Mouse (Mus musculus) myocyte (in vitro differentiated cells): ENCODE data around the gene Gm5788. TPM values are rescaled to one million over a fixed set of nuclear protein-coding genes. Genes with fewer than 3 reads are reported as not detected.
"Not testable (repeated sequence)": the region's sequence is repeated elsewhere in the genome, so short reads cannot be mapped to it uniquely, and the experiment has no call there.

Experiments
- H3K27me3 ChIP-seq: one replicate; pipeline ENCODE4 v1.6.1; 2011; ENCODE audit not compliant: control insufficient read depth, insufficient read depth, insufficient read length
- H3K36me3 ChIP-seq: one replicate; pipeline ENCODE4 v1.6.1; 2011; ENCODE audit not compliant: control insufficient read depth, insufficient read depth
- H3K4me2 ChIP-seq: one replicate; pipeline ENCODE4 v1.6.1; 2011; ENCODE audit warnings: low read depth, control low read depth
- H3K4me3 ChIP-seq: one replicate; pipeline ENCODE4 v1.5.1; 2011; ENCODE audit warnings: mild to moderate bottlenecking, control low read depth, moderate library complexity
- H3K79me2 ChIP-seq: one replicate; pipeline ENCODE4 v1.6.1; 2011; ENCODE audit not compliant: control insufficient read depth, insufficient read depth
- H3ac ChIP-seq: one replicate; pipeline ENCODE4 v1.6.1; 2011; ENCODE audit not compliant: control insufficient read depth, insufficient read length
- CEBPB ChIP-seq: IDR thresholded peaks from 2 replicates; pipeline ENCODE4 v1.6.1; 2011; ENCODE audit warnings: mild to moderate bottlenecking, moderate library complexity; ENCODE audit not compliant: poor library complexity, insufficient read depth, severe bottlenecking
- E2F4 ChIP-seq: IDR thresholded peaks from one replicate; pipeline ENCODE4 v1.6.1; 2011; ENCODE audit warnings: mild to moderate bottlenecking, control low read depth, moderate library complexity; ENCODE audit not compliant: insufficient read depth
- MAX ChIP-seq: IDR thresholded peaks from one replicate; pipeline ENCODE4 v1.6.1; 2011; ENCODE audit warnings: low read depth, mild to moderate bottlenecking, control low read depth
- MYOD1 ChIP-seq, 3 experiments: IDR thresholded peaks; one replicate each; pipeline ENCODE4 v1.6.1; 2011; ENCODE audit warnings: control low read depth in 2 of 3, low read depth in 2 of 3, mild to moderate bottlenecking in 2 of 3, moderate library complexity in 1 of 3; ENCODE audit not compliant: insufficient read length in 2 of 3, control insufficient read depth in 1 of 3
- MYOG ChIP-seq, 3 experiments: IDR thresholded peaks; one replicate each; pipeline ENCODE4 v1.6.1; 2011; ENCODE audit warnings: control low read depth in 2 of 3, low read depth in 2 of 3, mild to moderate bottlenecking in 2 of 3; ENCODE audit not compliant: insufficient read length in 2 of 3, control insufficient read depth in 1 of 3, insufficient read depth in 1 of 3
- POLR2A ChIP-seq: IDR thresholded peaks from one replicate; pipeline ENCODE4 v1.6.1; 2011; ENCODE audit warnings: low read depth, mild to moderate bottlenecking, control low read depth, moderate library complexity; ENCODE audit not compliant: insufficient read length
- POLR2AphosphoS2 ChIP-seq: IDR thresholded peaks from one replicate; pipeline ENCODE4 v1.6.1; 2011; ENCODE audit warnings: low read depth, control low read depth; ENCODE audit not compliant: insufficient read length
- REST ChIP-seq: IDR thresholded peaks from one replicate; pipeline ENCODE4 v1.6.1; 2011; ENCODE audit warnings: mild to moderate bottlenecking, control low read depth, moderate library complexity; ENCODE audit not compliant: insufficient read depth, insufficient read length
- SRF ChIP-seq: IDR thresholded peaks from one replicate; pipeline ENCODE4 v1.6.1; 2011; ENCODE audit warnings: low read depth; ENCODE audit not compliant: control insufficient read depth, insufficient read length
- TCF12 ChIP-seq: IDR thresholded peaks from one replicate; pipeline ENCODE4 v1.6.1; 2011; ENCODE audit warnings: mild to moderate bottlenecking, control low read depth; ENCODE audit not compliant: poor library complexity, insufficient read depth, severe bottlenecking
- TCF3 ChIP-seq: IDR thresholded peaks from one replicate; pipeline ENCODE4 v1.6.1; 2011; ENCODE audit warnings: low read depth, control low read depth; ENCODE audit not compliant: insufficient read length
- USF1 ChIP-seq: IDR thresholded peaks from one replicate; pipeline ENCODE4 v1.6.1; 2011; ENCODE audit warnings: low read depth, mild to moderate bottlenecking, control low read depth, moderate library complexity
- polyA plus RNA-seq: library from polyadenylated mRNA; unstranded; fragments of >200 nt; fragmentation: generic; extraction: Trizol; gene quantifications from one replicate; pipeline ENCODE4 v1.2.1, GENCODE M21; 2012; ENCODE audit warnings: missing spikeins

Gm5788 gene
- not detected for polyA plus RNA-seq

DNA sequence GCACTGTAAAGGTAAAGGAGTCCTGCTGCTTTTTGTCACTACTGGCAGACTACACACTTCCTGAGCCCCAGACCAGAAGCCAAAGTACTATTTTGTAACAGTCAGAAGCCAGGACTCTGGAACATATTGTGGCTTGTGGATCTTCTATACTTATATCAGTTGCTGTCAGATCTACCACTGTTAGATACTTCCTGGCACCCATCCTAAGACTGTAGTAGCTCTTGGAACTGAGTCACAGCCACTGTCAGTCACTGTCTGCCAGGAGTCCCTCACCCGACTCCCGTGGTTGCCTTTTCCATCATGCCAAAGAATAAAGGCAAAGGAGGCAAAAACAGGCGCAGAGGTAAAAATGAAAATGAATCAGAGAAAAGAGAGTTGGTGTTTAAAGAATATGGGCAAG lies at the start of gene Gm5788:
TSS of gene Gm5788 (plus strand) at position 301 of the 400 bp plus-strand sequence.
- H3K27me3 ChIP-seq, H3K4me2 ChIP-seq: not testable (repeated sequence)

DNA sequence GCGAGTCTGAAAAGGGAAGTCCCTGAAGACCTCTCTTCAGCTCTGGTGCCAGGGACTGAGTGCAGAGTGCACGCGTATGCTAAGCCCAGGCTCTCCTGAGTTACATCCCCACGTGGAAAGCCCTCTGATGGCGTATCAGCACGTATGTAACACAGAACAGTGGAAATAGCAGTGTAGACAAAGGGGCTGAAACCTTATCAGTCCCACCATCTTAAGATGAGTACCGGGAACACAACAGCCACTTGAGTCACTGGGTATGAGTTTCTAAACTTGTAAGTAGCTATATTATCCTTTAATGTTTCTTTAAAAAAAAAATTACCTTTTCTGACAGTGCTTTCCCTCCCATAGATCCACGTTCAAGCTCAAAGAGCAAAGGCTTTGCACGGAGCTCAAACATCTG lies 45.1 kb upstream of the Gm5788 start:
- Histone ChIP-seq H3K27me3 (no peaks in the 10 kb centered on the region), H3K4me3 (no peak overlapping the region), H3K4me2 (no peak overlapping the region), H3ac (no peak overlapping the region), H3K79me2 (peaks cover 27% of the 10 kb centered on the region), H3K36me3 (peaks cover 77% of the 10 kb centered on the region)
- TF ChIP-seq POLR2AphosphoS2 (peak; percentile 43), SRF (no peak), MYOG (IDR thresholded peaks at IDR 0.05; ENCODE audit: control insufficient read depth in 1 of 3, insufficient read depth in 1 of 3, insufficient read length in 2 of 3, low read depth in 2 of 3) (no peak)

More for the DNA sequence above, at the start of gene Gm5788:
- not testable (repeated sequence) for H3ac ChIP-seq, H3K79me2 ChIP-seq, H3K4me3 ChIP-seq, H3K36me3 ChIP-seq

DNA sequence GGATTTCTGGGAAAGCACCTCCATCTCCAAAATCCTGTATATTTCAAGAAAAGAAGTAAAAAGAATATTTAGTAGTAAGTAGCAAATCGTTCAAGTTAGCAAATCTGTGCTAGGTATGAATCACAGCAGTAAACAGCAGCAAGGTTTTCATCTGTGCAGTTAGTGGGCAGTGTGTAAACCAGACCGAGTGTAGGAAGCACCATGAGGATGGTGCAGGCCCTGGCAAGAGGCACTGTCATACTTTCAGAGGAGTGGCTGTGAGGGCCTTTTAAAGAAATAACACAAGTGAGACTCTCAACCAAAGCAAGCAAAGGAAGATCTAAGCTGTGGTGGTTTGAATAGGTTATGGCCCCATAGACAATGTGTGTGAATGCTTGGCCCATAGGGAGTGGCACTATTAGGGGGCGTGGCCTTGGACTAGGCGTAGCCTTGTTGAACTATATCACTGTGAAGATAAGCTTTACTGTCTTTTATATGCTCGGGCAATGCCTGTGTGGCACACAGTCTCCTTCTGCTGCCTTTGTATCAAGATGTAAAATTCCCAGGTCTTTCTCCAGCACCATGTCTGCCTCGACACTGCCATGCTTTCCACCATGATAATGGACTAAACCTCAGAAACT lies 29.7 kb upstream of the Gm5788 start:
- Histone ChIP-seq H3K4me3 (no peak overlapping the region), H3K36me3 (peaks cover 81% of the 10 kb centered on the region), H3ac (no peak overlapping the region), H3K27me3 (no peaks in the 10 kb centered on the region), H3K79me2 (peaks cover 31% of the 10 kb centered on the region), H3K4me2 (no peak overlapping the region)
- no peak for TF ChIP-seq CEBPB
- TF ChIP-seq POLR2A: no peak
- no peak for TF ChIP-seq TCF12
- TF ChIP-seq MYOG (IDR thresholded peaks at IDR 0.05; ENCODE audit: control insufficient read depth in 1 of 3, insufficient read depth in 1 of 3, insufficient read length in 2 of 3, low read depth in 2 of 3): no peak
- no peak for TF ChIP-seq E2F4
- TF ChIP-seq POLR2AphosphoS2: no peak
- TF ChIP-seq SRF: no peak
- no peak for TF ChIP-seq MYOD1 (IDR thresholded peaks at IDR 0.05; ENCODE audit: control insufficient read depth in 1 of 3, insufficient read length in 2 of 3, low read depth in 2 of 3)
- no peak for TF ChIP-seq TCF3
- no peak for TF ChIP-seq USF1
- TF ChIP-seq REST: no peak
- no peak for TF ChIP-seq MAX

DNA sequence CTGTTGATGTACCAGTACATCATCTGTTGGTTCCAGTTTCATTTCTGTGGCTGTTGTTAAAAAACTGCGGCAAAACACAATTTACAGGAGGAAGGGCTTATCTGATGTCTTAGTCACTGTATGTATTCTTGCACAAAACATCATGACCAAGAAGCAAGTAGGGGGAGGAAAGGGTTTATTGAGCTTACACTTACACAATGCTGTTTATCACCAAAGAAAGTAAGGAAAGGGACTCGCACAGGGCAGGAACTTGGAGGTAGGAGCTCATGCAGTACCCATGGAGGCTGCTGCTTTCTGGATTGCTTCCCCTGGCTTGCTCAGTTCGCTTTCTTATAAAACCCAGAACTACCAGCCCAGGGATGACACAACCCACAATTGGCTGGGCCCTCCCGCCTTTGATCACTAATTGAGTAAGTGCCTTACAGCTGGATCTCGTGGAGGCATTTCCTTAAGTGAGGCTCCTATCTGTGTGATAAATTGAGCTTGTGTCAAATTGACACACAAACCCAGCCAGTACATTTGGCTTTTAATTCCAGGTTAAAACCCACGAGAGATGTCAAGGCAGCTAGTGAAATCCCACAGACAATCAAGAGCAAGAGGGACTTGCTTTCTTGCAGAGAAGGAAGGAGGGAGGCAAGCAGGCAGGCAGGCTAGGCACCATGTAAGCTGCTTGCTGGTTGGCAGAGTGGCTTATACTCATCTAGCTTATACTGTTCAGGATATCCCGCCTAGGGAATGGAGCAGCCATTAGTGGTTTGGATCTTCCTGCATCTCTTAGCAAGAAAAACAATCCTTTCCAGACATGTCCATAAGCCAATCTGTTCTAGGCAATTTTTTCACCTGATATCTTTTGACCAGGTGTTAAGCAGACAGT lies 24.0 kb upstream of the Gm5788 start:
- Histone ChIP-seq H3K4me3 (peak overlapping the region; percentile 77), H3K79me2 (peaks cover 43% of the 10 kb centered on the region), H3K4me2 (peak overlapping the region; percentile 75), H3K36me3 (peaks cover 29% of the 10 kb centered on the region), H3ac (no peak overlapping the region), H3K27me3 (no peaks in the 10 kb centered on the region)
- no peak for TF ChIP-seq SRF
- TF ChIP-seq E2F4: no peak
- TF ChIP-seq TCF12: no peak
- no peak for TF ChIP-seq USF1
- TF ChIP-seq TCF3: no peak
- TF ChIP-seq REST: no peak
- no peak for TF ChIP-seq POLR2A
- no peak for TF ChIP-seq CEBPB
- TF ChIP-seq MYOD1 (IDR thresholded peaks at IDR 0.05; ENCODE audit: control insufficient read depth in 1 of 3, insufficient read length in 2 of 3, low read depth in 2 of 3): no peak
- TF ChIP-seq MAX: no peak
- TF ChIP-seq POLR2AphosphoS2: no peak

DNA sequence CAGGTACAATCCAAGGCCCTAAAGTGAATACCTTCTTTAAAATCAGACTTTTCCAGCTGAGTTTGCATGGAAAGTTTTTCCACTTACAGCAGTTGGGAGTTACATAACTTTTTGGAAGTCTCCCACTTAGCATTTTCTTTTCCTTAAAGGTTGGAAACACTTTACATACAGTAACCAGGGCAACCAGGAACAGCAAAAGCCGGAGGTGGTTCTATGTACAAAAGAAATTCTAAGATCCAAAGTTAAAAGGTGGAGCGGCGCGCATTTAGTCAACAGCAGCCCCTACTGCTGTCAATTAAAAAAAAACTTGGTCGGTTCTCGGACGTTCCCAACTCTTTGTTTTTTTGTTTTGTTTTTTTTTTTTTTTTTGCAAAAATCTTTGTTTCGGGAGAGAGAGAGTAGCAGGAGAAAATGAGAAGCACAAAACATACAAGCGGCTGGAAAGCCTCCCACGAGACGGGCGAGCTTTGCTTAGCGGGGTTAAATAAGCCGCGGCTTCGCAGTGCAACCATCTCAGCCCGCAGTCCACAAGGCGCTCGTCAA lies 23.0 kb upstream of the Gm5788 start:
- H3K79me2 ChIP-seq: peaks cover 33% of the 10 kb centered on the region
- H3K4me2 ChIP-seq: peak overlapping the region; percentile 75
- no peaks in the 10 kb centered on the region for H3K27me3 ChIP-seq
- peak overlapping the region; percentile 77 for H3K4me3 ChIP-seq
- peak overlapping the region; percentile 18 for H3ac ChIP-seq
- no peak for TF ChIP-seq TCF12
- no peak for TF ChIP-seq POLR2A
- TF ChIP-seq POLR2AphosphoS2: no peak
- TF ChIP-seq USF1: no peak
- TF ChIP-seq REST: no peak
- no peak for TF ChIP-seq MYOD1 (IDR thresholded peaks at IDR 0.05; ENCODE audit: control insufficient read depth in 1 of 3, insufficient read length in 2 of 3, low read depth in 2 of 3)
- no peak for TF ChIP-seq MYOG (IDR thresholded peaks at IDR 0.05; ENCODE audit: control insufficient read depth in 1 of 3, insufficient read depth in 1 of 3, insufficient read length in 2 of 3, low read depth in 2 of 3)
- no peak for TF ChIP-seq TCF3
- H3K36me3 ChIP-seq: peaks cover 20% of the 10 kb centered on the region
